ENCODE assay signal across 25 mouse cellular contexts in genomic region chr3:138837651-138838050, GRCm38 (mm10).
DNase-seq lines count a peak whose midpoint lies in the region; ATAC-seq and TF ChIP-seq lines count a peak whose summit lies in the region.
"Had no signal": no experiment of that assay in that cellular context is flagged by ENCODE, and none has a peak within 500 bp of the region (broad histone marks: within the 10 kb centered on the region; RNA-seq: fewer than 3 reads in every experiment).

No protein-coding gene starts in this region.

- WGBS in hindbrain, embryonic 14.5 days = 90% methylated on average over 6 of the region's 6 CpGs
- 85% methylated on average over 6 of the region's 6 CpGs for WGBS in hindbrain, embryonic 13.5 days

- DNase-seq in hindbrain, embryonic 14.5 days (ENCODE audit: low spot score) = no peak
- DNase-seq in ES-CJ7 (ENCODE audit: low read depth, low spot score) = peak; percentile 35
- DNase-seq in R1 (ENCODE audit: low read depth, low spot score) = peak; percentile 57
- DNase-seq in lung, postnatal 36 days = no peak
- DNase-seq in ovary, postnatal 10 days (ENCODE audit: low spot score) = no peak
- no peak for DNase-seq in layer of hippocampus, postnatal 14 days (ENCODE audit: low spot score in 2 of 2)
- DNase-seq: adrenal gland, adult 8-10 months; adrenal gland, postnatal 14 days; adrenal gland, postnatal 36 days; cerebellum, adult 11 months; cerebellum, adult 8-10 months; cerebellum, adult 9-11 months; cerebellum, postnatal 14 days; embryo, embryonic 11 days had no signal

- ATAC-seq in hindbrain, embryonic 14.5 days (ENCODE audit: low FRiP score) = 0 out of 2 replicates have a peak, but pooled peaks have one; percentile 9
- no peak for ATAC-seq in hindbrain, embryonic 13.5 days (ENCODE audit: low FRiP score)
- ATAC-seq: activated CD4-positive, CD25-positive, alpha-beta regulatory T cell, adult 4 months; forebrain, embryonic 16.5 days; Patski had no signal

- no peak overlapping the region for H3K9ac ChIP-seq in hindbrain, embryonic 14.5 days
- H3K9ac ChIP-seq in hindbrain, embryonic 13.5 days = no peak overlapping the region; the same call in 1 of the 2 replicates
- H3K9ac ChIP-seq: embryonic facial prominence, embryonic 13.5 days; embryonic facial prominence, embryonic 15.5 days; forebrain, embryonic 12.5 days had no signal

- H3K4me3 ChIP-seq in hindbrain, embryonic 14.5 days (replicated peaks; ENCODE audit: low read length) = no peak overlapping the region
- no peak overlapping the region for H3K4me3 ChIP-seq in hindbrain, embryonic 13.5 days
- peak overlapping the region; percentile 27; the same call in 1 of the 2 replicates for H3K4me3 ChIP-seq in E14TG2a.4 (replicated peaks; ENCODE audit: low read length)
- H3K4me3 ChIP-seq: embryonic facial prominence, embryonic 13.5 days; embryonic facial prominence, embryonic 15.5 days; erythroblast, embryonic 14.5 days; forebrain, embryonic 10.5 days; forebrain, embryonic 12.5 days had no signal

- no peaks in the 10 kb centered on the region for H3K36me3 ChIP-seq in hindbrain, embryonic 14.5 days (replicated peaks; ENCODE audit: control insufficient read depth, insufficient read depth)
- H3K36me3 ChIP-seq in hindbrain, embryonic 13.5 days = no peaks in the 10 kb centered on the region
- H3K36me3 ChIP-seq in E14TG2a.4 (ENCODE audit: insufficient read depth, low read length) = peaks cover 3% of the 10 kb centered on the region; the same call in 1 of the 2 replicates
- H3K36me3 ChIP-seq: embryonic facial prominence, embryonic 13.5 days; embryonic facial prominence, embryonic 15.5 days; forebrain, embryonic 10.5 days; forebrain, embryonic 12.5 days; G1E had no signal

- TF ChIP-seq CTCF in E14TG2a.4 (conservative IDR thresholded peaks at IDR 0.05; ENCODE audit: low read length) = no peak

- H3K27ac ChIP-seq in hindbrain, embryonic 14.5 days = no peak overlapping the region
- H3K27ac ChIP-seq in hindbrain, embryonic 13.5 days = no peak overlapping the region
- H3K27ac ChIP-seq: embryonic facial prominence, embryonic 13.5 days; embryonic facial prominence, embryonic 15.5 days; forebrain, embryonic 10.5 days; forebrain, embryonic 12.5 days had no signal

- no peaks in the 10 kb centered on the region for H3K27me3 ChIP-seq in hindbrain, embryonic 14.5 days (ENCODE audit: control insufficient read depth, insufficient read depth, low read length)
- no peaks in the 10 kb centered on the region for H3K27me3 ChIP-seq in hindbrain, embryonic 13.5 days
- no peaks in the 10 kb centered on the region for H3K27me3 ChIP-seq in E14TG2a.4 (ENCODE audit: insufficient read depth, low read length)
- H3K27me3 ChIP-seq: embryonic facial prominence, embryonic 13.5 days; embryonic facial prominence, embryonic 15.5 days; forebrain, embryonic 12.5 days; Patski had no signal

- H3K4me2 ChIP-seq in hindbrain, embryonic 14.5 days (replicated peaks) = no peak overlapping the region
- H3K4me2 ChIP-seq in hindbrain, embryonic 13.5 days = no peak overlapping the region
- H3K4me2 ChIP-seq: embryonic facial prominence, embryonic 13.5 days; embryonic facial prominence, embryonic 15.5 days; forebrain, embryonic 12.5 days had no signal

- peaks cover 33% of the 10 kb centered on the region for H3K4me1 ChIP-seq in hindbrain, embryonic 14.5 days (replicated peaks; ENCODE audit: control insufficient read depth, insufficient read depth, low read length)
- H3K4me1 ChIP-seq in hindbrain, embryonic 13.5 days (replicated peaks) = peaks cover 41% of the 10 kb centered on the region
- peaks cover 28% of the 10 kb centered on the region for H3K4me1 ChIP-seq in E14TG2a.4 (replicated peaks; ENCODE audit: low read depth, low read length)

- H3K9me3 ChIP-seq in hindbrain, embryonic 14.5 days (ENCODE audit: control insufficient read depth, low read length) = no peaks in the 10 kb centered on the region
- no peaks in the 10 kb centered on the region for H3K9me3 ChIP-seq in hindbrain, embryonic 13.5 days
- H3K9me3 ChIP-seq in E14TG2a.4 (ENCODE audit: low read length) = no peaks in the 10 kb centered on the region
- H3K9me3 ChIP-seq: embryonic facial prominence, embryonic 13.5 days; embryonic facial prominence, embryonic 15.5 days; forebrain, embryonic 10.5 days; forebrain, embryonic 12.5 days; G1E had no signal

Comparison
In these comparisons a context has a peak if more than half of its experiments do, and no peak if none do; other contexts are left out.
1. DNase-seq: peak in ES-CJ7 (single experiment) and R1 (single experiment); none in hindbrain, embryonic 14.5 days (single experiment), lung, postnatal 36 days (single experiment), ovary, postnatal 10 days (single experiment) and layer of hippocampus, postnatal 14 days (0 of 2).